13 mouse cellular contexts compared by ENCODE assay signal in genomic region chr4:156253043-156253442, GRCm38 (mm10). TPM values are rescaled to one million over a fixed set of nuclear protein-coding genes. Genes with fewer than 3 reads are reported as not detected.
DNase-seq lines count a peak whose midpoint lies in the region; ATAC-seq and TF ChIP-seq lines count a peak whose summit lies in the region.
"Had no signal": no experiment of that assay in that cellular context is flagged by ENCODE, and none has a peak within 500 bp of the region (broad histone marks: within the 10 kb centered on the region; RNA-seq: fewer than 3 reads in every experiment).

No protein-coding gene starts in this region.

- DNase-seq in kidney, adult 8-10 months = no peak
- DNase-seq in gastrocnemius, adult 18-20 months (ENCODE audit: low spot score) = no peak
- DNase-seq in frontal cortex, adult 2 months (ENCODE audit: extremely low spot score in 1 of 2, low spot score in 1 of 2) = no peak
- DNase-seq: cerebellum, adult 11-12 months; gastrocnemius, postnatal 25 days; left cerebral cortex, postnatal 4 days; lung, postnatal 36 days had no signal

- no peak for TF ChIP-seq CTCF in bone marrow macrophage, adult 2 months (IDR thresholded peaks at IDR 0.05; ENCODE audit: low read depth, low read length)

- TF ChIP-seq POLR2A in bone marrow macrophage, adult 2 months (IDR thresholded peaks at IDR 0.05; ENCODE audit: borderline replicate concordance, low read depth, low read length) = no peak

- peaks cover 13% of the 10 kb centered on the region for H3K36me3 ChIP-seq in kidney, embryonic 14.5 days (ENCODE audit: control insufficient read depth, insufficient read depth, low read length)
- peaks cover 51% of the 10 kb centered on the region for H3K36me3 ChIP-seq in erythroblast, embryonic 14.5 days (ENCODE audit: control insufficient read depth)

- H3K4me2 ChIP-seq in kidney, embryonic 14.5 days (replicated peaks; ENCODE audit: low read depth, low read length) = no peak overlapping the region

- no peak overlapping the region for H3K4me3 ChIP-seq in kidney, embryonic 14.5 days (ENCODE audit: low read length)
- H3K4me3 ChIP-seq in bone marrow macrophage, adult 2 months (ENCODE audit: insufficient read depth, low read length) = no peak overlapping the region
- H3K4me3 ChIP-seq in erythroblast, embryonic 14.5 days (replicated peaks) = peak overlapping the region; percentile 65
- H3K4me3 ChIP-seq: layer of hippocampus, adult 2 months had no signal

- H3K9ac ChIP-seq in kidney, embryonic 14.5 days (ENCODE audit: low read depth, low read length) = no peak overlapping the region

- H3K4me1 ChIP-seq in kidney, embryonic 14.5 days (ENCODE audit: control insufficient read depth, insufficient read depth, low read length) = peaks cover 13% of the 10 kb centered on the region; the same call in 1 of the 2 replicates
- peaks cover 27% of the 10 kb centered on the region for H3K4me1 ChIP-seq in bone marrow macrophage, adult 2 months (ENCODE audit: control insufficient read depth, insufficient read depth, low read length)
- peaks cover 69% of the 10 kb centered on the region for H3K4me1 ChIP-seq in erythroblast, embryonic 14.5 days (ENCODE audit: control insufficient read depth)

- ATAC-seq in kidney, embryonic 14.5 days (ENCODE audit: low FRiP score, low TSS enrichment) = 0 out of 2 replicates have a peak, but pooled peaks have one; percentile 13
- peak; percentile 55 for ATAC-seq in megakaryocyte progenitor cell, adult 5-6 weeks (replicated peaks; ENCODE audit: poor library complexity)
- ATAC-seq in activated CD4-positive, CD25-positive, alpha-beta regulatory T cell, adult 4 months = no peak

- WGBS in kidney, embryonic 14.5 days = 37% methylated on average over 7 of the region's 7 CpGs

- H3K27me3 ChIP-seq in kidney, embryonic 14.5 days (ENCODE audit: control insufficient read depth, insufficient read depth, low read length) = peaks cover 27% of the 10 kb centered on the region
- peaks cover 17% of the 10 kb centered on the region for H3K27me3 ChIP-seq in erythroblast, embryonic 14.5 days (ENCODE audit: control insufficient read depth)

- no peaks in the 10 kb centered on the region for H3K9me3 ChIP-seq in kidney, embryonic 14.5 days (ENCODE audit: control insufficient read depth, low read length)
- no peaks in the 10 kb centered on the region for H3K9me3 ChIP-seq in erythroblast, embryonic 14.5 days (ENCODE audit: control insufficient read depth, low read length)

- no peak overlapping the region for H3K27ac ChIP-seq in kidney, embryonic 14.5 days (ENCODE audit: low read depth, low read length)
- peak overlapping the region; percentile 26 for H3K27ac ChIP-seq in bone marrow macrophage, adult 2 months (ENCODE audit: insufficient read depth, low read depth, low read length)
- H3K27ac ChIP-seq: layer of hippocampus, adult 2 months had no signal

RNA-seq across cellular contexts. Expression of gene Samd11, which starts 2.4 kb away (rescaled TPM):
- 0.18 and 0.20 TPM in 2 replicates for polyA plus RNA-seq in kidney, embryonic 14.5 days (2014; fragmentation: Nextera tagmentation; extraction: Ambion mirVana)
- polyA plus RNA-seq in bone marrow macrophage, adult 2 months (2012; ENCODE audit: insufficient read depth, insufficient read length, missing spikeins) = 0.36 TPM in 1 of 2 replicates, not detected in the other
- 72.2 and 81.7 TPM in 2 replicates for polyA plus RNA-seq in erythroblast, embryonic 14.5 days (2012)
- total RNA-seq in megakaryocyte progenitor cell, adult 5-6 weeks (2015) = not detected in 2 replicates
- 0.12 and 0.30 TPM in 2 replicates for total RNA-seq in megakaryocyte progenitor cell, adult 5-6 weeks (2017)
- not detected for total RNA-seq in gastrocnemius, adult 18-20 months (2021)
- 1 to 10 TPM; 2.8 to 2.9 TPM for polyA plus RNA-seq in activated CD4-positive, CD25-positive, alpha-beta regulatory T cell, adult 4 months (2017; shearing (Covaris generic))
- 2.7 and 3.8 TPM in 2 replicates for polyA plus RNA-seq in frontal cortex, adult 2 months (2012; rRNA removed)

RNA-seq across cellular contexts. Expression of gene Noc2l, which starts 17.2 kb away (rescaled TPM):
- 79.7 and 109 TPM in 2 replicates for polyA plus RNA-seq in kidney, embryonic 14.5 days (2014; fragmentation: Nextera tagmentation; extraction: Ambion mirVana)
- polyA plus RNA-seq in bone marrow macrophage, adult 2 months (2012; ENCODE audit: insufficient read depth, insufficient read length, missing spikeins) = 45.2 and 46.3 TPM in 2 replicates
- 2.9 and 3.0 TPM in 2 replicates for polyA plus RNA-seq in erythroblast, embryonic 14.5 days (2012)
- total RNA-seq in megakaryocyte progenitor cell, adult 5-6 weeks (2015) = 72.3 and 81.6 TPM in 2 replicates
- total RNA-seq in megakaryocyte progenitor cell, adult 5-6 weeks (2017) = 122 and 140 TPM in 2 replicates
- total RNA-seq in gastrocnemius, adult 18-20 months (2021) = 10 to 100 TPM; 31.2 to 33.4 TPM
- 10 to 100 TPM; 14.5 to 15.9 TPM for polyA plus RNA-seq in activated CD4-positive, CD25-positive, alpha-beta regulatory T cell, adult 4 months (2017; shearing (Covaris generic))
- 93.4 and 96.7 TPM in 2 replicates for polyA plus RNA-seq in frontal cortex, adult 2 months (2012; rRNA removed)

RNA-seq across cellular contexts. Expression of gene Plekhn1, which starts 18.4 kb away (rescaled TPM):
- polyA plus RNA-seq in kidney, embryonic 14.5 days (2014; fragmentation: Nextera tagmentation; extraction: Ambion mirVana) = 17.4 and 20.3 TPM in 2 replicates
- 41.6 and 44.9 TPM in 2 replicates for polyA plus RNA-seq in bone marrow macrophage, adult 2 months (2012; ENCODE audit: insufficient read depth, insufficient read length, missing spikeins)
- 1.5 and 2.4 TPM in 2 replicates for polyA plus RNA-seq in erythroblast, embryonic 14.5 days (2012)
- total RNA-seq in megakaryocyte progenitor cell, adult 5-6 weeks (2015) = 11.6 and 18.4 TPM in 2 replicates
- 12.8 and 15.5 TPM in 2 replicates for total RNA-seq in megakaryocyte progenitor cell, adult 5-6 weeks (2017)
- 1 to 10 TPM; 5.9 to 6.7 TPM for total RNA-seq in gastrocnemius, adult 18-20 months (2021)
- polyA plus RNA-seq in activated CD4-positive, CD25-positive, alpha-beta regulatory T cell, adult 4 months (2017; shearing (Covaris generic)) = 1 to 10 TPM; 5.8 to 6.1 TPM
- polyA plus RNA-seq in frontal cortex, adult 2 months (2012; rRNA removed) = 79.0 and 85.8 TPM in 2 replicates

RNA-seq across cellular contexts. Expression of gene Perm1, which starts 37.4 kb away (rescaled TPM):
- 0.67 and 0.92 TPM in 2 replicates for polyA plus RNA-seq in kidney, embryonic 14.5 days (2014; fragmentation: Nextera tagmentation; extraction: Ambion mirVana)
- not detected in 2 replicates for polyA plus RNA-seq in bone marrow macrophage, adult 2 months (2012; ENCODE audit: insufficient read depth, insufficient read length, missing spikeins)
- not detected in 2 replicates for polyA plus RNA-seq in erythroblast, embryonic 14.5 days (2012)
- total RNA-seq in megakaryocyte progenitor cell, adult 5-6 weeks (2015) = 0.12 TPM in 1 of 2 replicates, not detected in the other
- 0.08 TPM in 1 of 2 replicates, not detected in the other for total RNA-seq in megakaryocyte progenitor cell, adult 5-6 weeks (2017)
- total RNA-seq in gastrocnemius, adult 18-20 months (2021) = 100 to 1,000 TPM; 143 to 233 TPM
- 1 to 10 TPM in 1 of 2 experiments, under 1 TPM in 1; 0.30 to 1.3 TPM for polyA plus RNA-seq in activated CD4-positive, CD25-positive, alpha-beta regulatory T cell, adult 4 months (2017; shearing (Covaris generic))
- 0.92 and 0.96 TPM in 2 replicates for polyA plus RNA-seq in frontal cortex, adult 2 months (2012; rRNA removed)

RNA-seq across cellular contexts. Expression of gene AW011738, which starts 49.9 kb away (rescaled TPM):
- 1.0 and 1.6 TPM in 2 replicates for polyA plus RNA-seq in kidney, embryonic 14.5 days (2014; fragmentation: Nextera tagmentation; extraction: Ambion mirVana)
- polyA plus RNA-seq in bone marrow macrophage, adult 2 months (2012; ENCODE audit: insufficient read depth, insufficient read length, missing spikeins) = 1.2 and 1.6 TPM in 2 replicates
- polyA plus RNA-seq in erythroblast, embryonic 14.5 days (2012) = 0.13 and 0.15 TPM in 2 replicates
- total RNA-seq in megakaryocyte progenitor cell, adult 5-6 weeks (2015) = 0.46 and 0.62 TPM in 2 replicates
- total RNA-seq in megakaryocyte progenitor cell, adult 5-6 weeks (2017) = 0.07 and 0.12 TPM in 2 replicates
- total RNA-seq in gastrocnemius, adult 18-20 months (2021) = 1 to 10 TPM; 3.7 to 4.9 TPM
- 1 to 10 TPM; 2.6 to 7.4 TPM for polyA plus RNA-seq in activated CD4-positive, CD25-positive, alpha-beta regulatory T cell, adult 4 months (2017; shearing (Covaris generic))
- 5.2 and 5.4 TPM in 2 replicates for polyA plus RNA-seq in frontal cortex, adult 2 months (2012; rRNA removed)

Comparison
In these comparisons a context has a peak if more than half of its experiments do, and no peak if none do; other contexts are left out.
1. RNA of gene Samd11, which starts 2.4 kb away (polyA plus RNA-seq): 72.2 to 81.7 TPM in erythroblast, embryonic 14.5 days; 2.7 to 3.8 TPM in frontal cortex, adult 2 months, 2.8 to 2.9 TPM in activated CD4-positive, CD25-positive, alpha-beta regulatory T cell, adult 4 months, 0.18 to 0.20 TPM in kidney, embryonic 14.5 days and 0.36 TPM in bone marrow macrophage, adult 2 months; every median in the first group is over 10 times any median in the second.